Mouse (Mus musculus): Measurements from ENCODE around the gene Hist3h2a.

DNA sequence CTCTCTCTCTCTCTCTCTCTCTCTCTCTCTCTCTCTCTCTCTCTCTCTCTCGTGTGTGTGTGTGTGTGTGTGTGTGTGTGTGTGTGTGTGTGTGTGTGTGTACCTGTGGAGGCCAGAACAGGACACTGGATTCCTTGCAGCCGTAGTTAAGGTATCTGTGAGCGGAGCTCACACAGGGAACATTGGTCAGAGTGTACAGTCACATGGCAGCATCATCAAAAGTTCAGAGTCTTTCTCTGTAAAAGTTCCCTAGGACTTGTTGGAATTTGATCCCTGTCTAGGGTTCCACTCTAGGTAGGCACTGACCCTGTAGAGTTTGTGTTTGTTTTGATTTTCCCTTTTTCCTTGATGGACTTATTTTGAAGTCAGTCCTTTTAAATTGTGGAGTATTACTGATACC lies 27.8 kb upstream of the Hist3h2a start:
- no peak for TF ChIP-seq CTCF (IDR thresholded peaks at IDR 0.05; ENCODE audit: extremely low read depth, insufficient read depth, insufficient read length, insufficient replicate concordance)
- no peak for TF ChIP-seq POLR2A (IDR thresholded peaks at IDR 0.05; ENCODE audit: low read depth, low read length)
